Mouse (Mus musculus): Measurements from ENCODE around the gene Fam189a2. TPM values are rescaled to one million over a fixed set of nuclear protein-coding genes. Genes with fewer than 3 reads are reported as not detected.
A peak's percentile ranks its signal among the peaks of the same experiment; 100 is the strongest.

Fam189a2 gene
- polyA plus RNA-seq (2012; rRNA removed): 2.2 and 4.8 TPM in 2 replicates

DNA sequence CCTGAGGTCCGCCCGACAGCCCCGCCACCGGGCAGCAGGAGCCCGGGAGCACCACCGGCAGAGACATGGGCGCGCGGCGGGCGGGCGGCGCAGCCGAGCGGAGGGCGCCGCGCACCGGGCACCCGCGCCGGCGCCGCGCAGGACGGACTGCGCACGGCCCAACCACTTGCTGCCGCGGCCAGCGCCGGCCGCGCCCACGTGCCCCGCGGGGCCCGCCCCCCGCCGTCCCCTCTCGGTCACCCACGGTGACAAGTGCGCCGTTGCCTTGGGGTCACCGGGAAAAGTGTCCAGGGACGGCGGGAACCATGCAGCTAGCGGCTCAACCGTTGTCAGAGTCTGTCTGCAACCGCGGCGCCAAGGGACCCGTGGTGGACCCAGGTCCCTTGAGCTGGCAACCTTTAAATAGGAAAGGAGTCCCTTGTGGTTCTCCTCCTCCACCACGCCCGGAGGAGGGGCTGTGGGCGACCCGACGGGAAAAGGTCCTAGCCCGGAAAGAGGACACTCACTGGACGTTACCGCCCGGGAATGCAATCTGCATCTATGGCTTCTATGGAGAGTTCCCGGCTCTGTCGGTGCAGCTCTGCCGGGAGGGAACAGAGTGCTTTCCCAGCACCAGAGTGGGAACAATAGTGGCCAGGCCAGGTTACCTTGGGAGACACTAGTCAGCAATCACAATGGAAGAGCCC is at the start of gene Fam189a2:
Gene Fam189a2, minus strand, starts transcription at position 149 of the 686 bp plus-strand sequence.
- no peaks in the 10 kb centered on the region for H3K4me1 ChIP-seq (replicated peaks; ENCODE audit: control insufficient read depth, insufficient read depth, low read length)
- H3K27me3 ChIP-seq (ENCODE audit: control insufficient read depth, insufficient read depth, low read length): peaks cover 5% of the 10 kb centered on the region; the same call in 1 of the 2 replicates
- DNase-seq: no peak
- H3K36me3 ChIP-seq (ENCODE audit: control insufficient read depth, insufficient read depth, low read length): no peaks in the 10 kb centered on the region
- 0 out of 2 replicates have a peak within 1 kb of the TSS, but pooled peaks have one; percentile 8 for H3K4me3 ChIP-seq (ENCODE audit: control insufficient read depth, insufficient read depth, low read length)
- no peak within 1 kb of the TSS for H3K27ac ChIP-seq (ENCODE audit: control insufficient read depth, insufficient read depth, low read length)
- TF ChIP-seq CTCF (IDR thresholded peaks at IDR 0.05; ENCODE audit: borderline replicate concordance, control insufficient read depth, extremely low read depth, insufficient read depth, low read length, poor library complexity) (no peak), POLR2A (IDR thresholded peaks at IDR 0.05; ENCODE audit: control insufficient read depth, extremely low read depth, insufficient read depth, low read length, poor library complexity) (no peak)
- 6% methylated on average over 64 of the region's 65 CpGs for WGBS

DNA sequence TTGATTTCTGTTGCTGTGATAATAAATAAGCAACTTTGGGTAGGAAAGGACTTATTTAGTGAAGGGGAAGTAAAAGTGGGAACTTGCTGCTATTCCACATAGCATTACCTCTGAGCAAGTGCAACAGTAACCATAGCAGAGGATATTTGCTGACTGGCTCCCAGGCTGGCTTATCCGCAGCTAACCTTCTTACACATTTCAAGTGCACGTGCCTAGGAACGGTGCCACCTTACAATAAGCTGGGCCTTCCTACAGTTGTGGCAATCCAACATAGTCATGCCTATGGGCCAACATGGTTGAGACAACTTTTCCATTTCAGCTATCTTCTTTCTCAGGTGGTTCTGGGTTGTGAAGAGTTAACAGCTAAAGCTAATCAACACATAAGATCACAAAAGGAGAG is 46.8 kb upstream of the Fam189a2 start:
- no peak for DNase-seq
- TF ChIP-seq CTCF (IDR thresholded peaks at IDR 0.05; ENCODE audit: borderline replicate concordance, control insufficient read depth, extremely low read depth, insufficient read depth, low read length, poor library complexity): no peak
- TF ChIP-seq POLR2A (IDR thresholded peaks at IDR 0.05; ENCODE audit: control insufficient read depth, extremely low read depth, insufficient read depth, low read length, poor library complexity): no peak
- Histone ChIP-seq H3K27ac (ENCODE audit: control insufficient read depth, insufficient read depth, low read length) (no peak overlapping the region), H3K4me3 (ENCODE audit: control insufficient read depth, insufficient read depth, low read length) (no peak overlapping the region), H3K36me3 (ENCODE audit: control insufficient read depth, insufficient read depth, low read length) (no peaks in the 10 kb centered on the region), H3K27me3 (ENCODE audit: control insufficient read depth, insufficient read depth, low read length) (no peaks in the 10 kb centered on the region), H3K4me1 (replicated peaks; ENCODE audit: control insufficient read depth, insufficient read depth, low read length) (no peaks in the 10 kb centered on the region)
- WGBS: 76% methylated on average over 3 of the region's 3 CpGs

- TF ChIP-seq CTCF (IDR thresholded peaks at IDR 0.05; ENCODE audit: borderline replicate concordance, control insufficient read depth, extremely low read depth, insufficient read depth, low read length, poor library complexity) (no peak), POLR2A (IDR thresholded peaks at IDR 0.05; ENCODE audit: control insufficient read depth, extremely low read depth, insufficient read depth, low read length, poor library complexity) (no peak)
- 93% methylated on average over 7 of the region's 7 CpGs for WGBS
- no peaks in the 10 kb centered on the region for H3K36me3 ChIP-seq (ENCODE audit: control insufficient read depth, insufficient read depth, low read length)
- no peaks in the 10 kb centered on the region for H3K4me1 ChIP-seq (replicated peaks; ENCODE audit: control insufficient read depth, insufficient read depth, low read length)
- no peak overlapping the region for H3K27ac ChIP-seq (ENCODE audit: control insufficient read depth, insufficient read depth, low read length)
- DNase-seq: no peak
- H3K4me3 ChIP-seq (ENCODE audit: control insufficient read depth, insufficient read depth, low read length): no peak overlapping the region
- no peaks in the 10 kb centered on the region for H3K27me3 ChIP-seq (ENCODE audit: control insufficient read depth, insufficient read depth, low read length)
These were observed 45.7 kb upstream of the Fam189a2 start for GRCm38 (mm10) chr19:24076536-24076935.

DNA sequence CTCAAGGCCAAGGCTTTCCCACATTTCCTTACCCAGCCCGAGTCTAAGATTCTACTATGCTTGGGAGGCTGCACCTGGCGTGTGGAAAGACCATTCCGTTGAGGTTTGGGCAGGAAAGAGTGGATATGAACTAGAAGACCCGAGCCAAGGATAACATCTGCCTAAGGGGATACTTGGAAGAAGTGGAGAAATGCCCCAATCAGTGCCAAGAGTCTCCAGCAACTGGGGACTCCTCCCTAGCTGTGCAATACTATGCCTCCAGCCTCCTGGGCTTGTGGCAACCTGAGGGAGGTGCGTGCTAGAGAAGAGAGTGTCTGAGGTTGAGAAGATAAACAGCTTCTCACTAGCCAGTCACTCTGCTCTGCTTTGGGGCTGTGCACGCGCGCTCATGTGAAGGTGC is 45.1 kb upstream of the Fam189a2 start:
- Histone ChIP-seq H3K4me3 (ENCODE audit: control insufficient read depth, insufficient read depth, low read length) (no peak overlapping the region), H3K4me1 (replicated peaks; ENCODE audit: control insufficient read depth, insufficient read depth, low read length) (no peaks in the 10 kb centered on the region), H3K27ac (ENCODE audit: control insufficient read depth, insufficient read depth, low read length) (no peak overlapping the region), H3K27me3 (ENCODE audit: control insufficient read depth, insufficient read depth, low read length) (no peaks in the 10 kb centered on the region), H3K36me3 (ENCODE audit: control insufficient read depth, insufficient read depth, low read length) (no peaks in the 10 kb centered on the region)
- TF ChIP-seq POLR2A (IDR thresholded peaks at IDR 0.05; ENCODE audit: control insufficient read depth, extremely low read depth, insufficient read depth, low read length, poor library complexity) (no peak), CTCF (IDR thresholded peaks at IDR 0.05; ENCODE audit: borderline replicate concordance, control insufficient read depth, extremely low read depth, insufficient read depth, low read length, poor library complexity) (no peak)
- 85% methylated on average over 8 of the region's 8 CpGs for WGBS
- DNase-seq: no peak

DNA sequence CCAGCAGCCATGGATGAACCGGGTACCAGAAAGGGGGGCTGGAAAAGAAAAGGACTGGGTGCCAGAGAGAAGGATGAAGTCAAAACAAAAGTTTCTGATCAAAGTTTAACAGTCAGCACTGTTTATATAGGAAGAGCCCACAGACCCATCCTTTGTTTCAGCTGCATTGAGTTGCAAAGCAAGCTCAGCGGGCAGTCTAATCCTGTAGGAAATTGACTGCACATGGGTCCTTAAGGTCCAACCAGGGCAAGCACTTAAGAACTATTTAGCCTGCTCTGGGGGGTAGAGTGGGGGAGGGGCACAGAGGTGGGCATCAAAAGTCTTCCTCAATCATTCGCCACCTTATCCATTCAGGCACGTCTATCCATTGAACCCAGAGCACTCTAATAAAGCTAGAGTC is 42.3 kb upstream of the Fam189a2 start:
- H3K27ac ChIP-seq (ENCODE audit: control insufficient read depth, insufficient read depth, low read length): no peak overlapping the region
- DNase-seq: no peak
- TF ChIP-seq CTCF (IDR thresholded peaks at IDR 0.05; ENCODE audit: borderline replicate concordance, control insufficient read depth, extremely low read depth, insufficient read depth, low read length, poor library complexity): no peak
- no peak for TF ChIP-seq POLR2A (IDR thresholded peaks at IDR 0.05; ENCODE audit: control insufficient read depth, extremely low read depth, insufficient read depth, low read length, poor library complexity)
- H3K36me3 ChIP-seq (ENCODE audit: control insufficient read depth, insufficient read depth, low read length): no peaks in the 10 kb centered on the region
- H3K4me1 ChIP-seq (replicated peaks; ENCODE audit: control insufficient read depth, insufficient read depth, low read length): no peaks in the 10 kb centered on the region
- H3K27me3 ChIP-seq (ENCODE audit: control insufficient read depth, insufficient read depth, low read length): no peaks in the 10 kb centered on the region
- 92% methylated on average over 4 of the region's 4 CpGs for WGBS
- no peak overlapping the region for H3K4me3 ChIP-seq (ENCODE audit: control insufficient read depth, insufficient read depth, low read length)

GRCm38 (mm10) chr19:24064348-24064895 is 33.6 kb upstream of the Fam189a2 start:
- H3K27ac ChIP-seq (ENCODE audit: control insufficient read depth, insufficient read depth, low read length): no peak overlapping the region
- WGBS: 68% methylated on average over 12 of the region's 12 CpGs

More at GRCm38 (mm10) chr19:24064348-24064895, 33.6 kb upstream of the Fam189a2 start:
- H3K36me3 ChIP-seq (ENCODE audit: control insufficient read depth, insufficient read depth, low read length): no peaks in the 10 kb centered on the region
- H3K27me3 ChIP-seq (ENCODE audit: control insufficient read depth, insufficient read depth, low read length): no peaks in the 10 kb centered on the region
- H3K4me3 ChIP-seq (ENCODE audit: control insufficient read depth, insufficient read depth, low read length): no peak overlapping the region
- no peak for TF ChIP-seq CTCF (IDR thresholded peaks at IDR 0.05; ENCODE audit: borderline replicate concordance, control insufficient read depth, extremely low read depth, insufficient read depth, low read length, poor library complexity)
- TF ChIP-seq POLR2A (IDR thresholded peaks at IDR 0.05; ENCODE audit: control insufficient read depth, extremely low read depth, insufficient read depth, low read length, poor library complexity): no peak
- no peak for DNase-seq
- H3K4me1 ChIP-seq (replicated peaks; ENCODE audit: control insufficient read depth, insufficient read depth, low read length): no peaks in the 10 kb centered on the region

Measured in thymus, adult 2 months (tissue).